Mouse (Mus musculus) hindbrain, embryonic 14.5 days (tissue): ENCODE measurements around the gene Zfp787. TPM values are rescaled to one million over a fixed set of nuclear protein-coding genes. Genes with fewer than 3 reads are reported as not detected.
"Not testable (repeated sequence)": the region's sequence is repeated elsewhere in the genome, so short reads cannot be mapped to it uniquely, and the experiment has no call there.

Source experiments
- ATAC-seq: fragments of 200-750 bp; cut with Nextera tagmentation; 2 replicates; pipeline ENCODE4 v1.8.0; 2017; ENCODE audit warnings: moderate number of reproducible peaks, mild to moderate bottlenecking, moderate TSS enrichment, moderate library complexity; ENCODE audit not compliant: low FRiP score
- DNase-seq: peaks from one replicate; pipeline ENCODE4 v3.0.0-alpha.2; 2015; ENCODE audit warnings: low spot score
- H3K27ac ChIP-seq: fragments of 300-500 bp; sonication (generic); 2 replicates; pipeline ENCODE4 v1.5.1; 2014; ENCODE audit warnings: mild to moderate bottlenecking, moderate library complexity
- H3K27me3 ChIP-seq: fragments of 300-500 bp; sonication (generic); 2 replicates; pipeline ENCODE4 v1.6.1; 2014; ENCODE audit warnings: mild to moderate bottlenecking, low read length, mixed read lengths; ENCODE audit not compliant: control insufficient read depth, insufficient read depth
- H3K36me3 ChIP-seq: fragments of 300-500 bp; sonication (generic); replicated peaks from 2 replicates; pipeline ENCODE4 v1.6.1; 2014; ENCODE audit not compliant: control insufficient read depth, insufficient read depth
- H3K4me1 ChIP-seq: fragments of 300-500 bp; sonication (generic); replicated peaks from 2 replicates; pipeline ENCODE4 v1.6.1; 2014; ENCODE audit warnings: antibody characterized with exemption, low read length, mixed read lengths; ENCODE audit not compliant: control insufficient read depth, insufficient read depth
- H3K4me2 ChIP-seq: fragments of 300-500 bp; sonication (generic); replicated peaks from 2 replicates; pipeline ENCODE4 v1.6.1; 2014; ENCODE audit warnings: mild to moderate bottlenecking, moderate library complexity
- H3K4me3 ChIP-seq: fragments of 300-500 bp; sonication (generic); replicated peaks from 2 replicates; pipeline ENCODE4 v1.5.1; 2014; ENCODE audit warnings: mild to moderate bottlenecking, low read length
- H3K9ac ChIP-seq: fragments of 300-500 bp; sonication (generic); 2 replicates; pipeline ENCODE4 v1.6.1; 2014
- H3K9me3 ChIP-seq: fragments of 300-500 bp; sonication (generic); 2 replicates; pipeline ENCODE4 v1.6.1; 2016; ENCODE audit warnings: low read length; ENCODE audit not compliant: control insufficient read depth
- WGBS: fragments of 180-500 bp; shearing (Covaris S2); extraction: QIAGEN DNeasy Blood & Tissue Kit; methylation state at CpG from one replicate; pipeline ENCODE4 v1.1.7; 2014; 5-methylcytosine and 5-hydroxymethylcytosine counted together
- polyA plus RNA-seq: library from polyadenylated mRNA; unstranded; fragments of >200 nt; fragmentation: Nextera tagmentation; extraction: Ambion mirVana; gene quantifications from 2 replicates; pipeline ENCODE4 v1.2.1, GENCODE M21; 2014

The Zfp787 gene
- polyA plus RNA-seq, 1 experiment from 2014 or later: 14.5 TPM

- H3K36me3 ChIP-seq: peaks cover 70% of the 10 kb centered on the region
- DNase-seq (no peak), ATAC-seq (no peak)
- H3K9ac ChIP-seq: no peak overlapping the region
- no peaks in the 10 kb centered on the region for H3K27me3 ChIP-seq
- H3K9me3 ChIP-seq: no peaks in the 10 kb centered on the region
- H3K4me3 ChIP-seq: no peak overlapping the region
- H3K4me1 ChIP-seq: no peaks in the 10 kb centered on the region
- no peak overlapping the region for H3K27ac ChIP-seq
- no peak overlapping the region for H3K4me2 ChIP-seq
- 86% methylated on average over 8 of the region's 8 CpGs for WGBS
Measured at GRCm38 (mm10) chr7:6184521-6184920, 28.7 kb upstream of the Zfp787 start.

GRCm38 (mm10) chr7:6183802-6184201 lies 28.0 kb upstream of the Zfp787 start:
- Histone ChIP-seq H3K9ac (no peak overlapping the region), H3K36me3 (peaks cover 64% of the 10 kb centered on the region), H3K9me3 (no peaks in the 10 kb centered on the region), H3K4me1 (no peaks in the 10 kb centered on the region), H3K27ac (no peak overlapping the region), H3K27me3 (no peaks in the 10 kb centered on the region), H3K4me3 (no peak overlapping the region), H3K4me2 (no peak overlapping the region)
- ATAC-seq (peak; percentile 28; the same call in 1 of the 2 replicates), DNase-seq (no peak)
- 94% methylated on average over 19 of the region's 19 CpGs for WGBS

GRCm38 (mm10) chr7:6182882-6183281 lies 27.1 kb upstream of the Zfp787 start:
- no peak overlapping the region for H3K9ac ChIP-seq
- no peak for DNase-seq
- H3K4me1 ChIP-seq: no peaks in the 10 kb centered on the region
- H3K27ac ChIP-seq: no peak overlapping the region
- H3K4me2 ChIP-seq: no peak overlapping the region
- no peak for ATAC-seq
- no peaks in the 10 kb centered on the region for H3K9me3 ChIP-seq
- H3K4me3 ChIP-seq: no peak overlapping the region
- no peaks in the 10 kb centered on the region for H3K27me3 ChIP-seq
- H3K36me3 ChIP-seq: peaks cover 59% of the 10 kb centered on the region

- no peaks in the 10 kb centered on the region for H3K4me1 ChIP-seq
- no peak overlapping the region for H3K27ac ChIP-seq
- H3K9ac ChIP-seq: no peak overlapping the region
- H3K4me2 ChIP-seq: no peak overlapping the region
- DNase-seq (no peak), ATAC-seq (no peak)
- H3K9me3 ChIP-seq: no peaks in the 10 kb centered on the region
- no peaks in the 10 kb centered on the region for H3K27me3 ChIP-seq
- peaks cover 36% of the 10 kb centered on the region for H3K36me3 ChIP-seq
- no peak overlapping the region for H3K4me3 ChIP-seq
Measured at GRCm38 (mm10) chr7:6179013-6179412, 23.2 kb upstream of the Zfp787 start.

GRCm38 (mm10) chr7:6174365-6174987 lies 18.7 kb upstream of the Zfp787 start:
- not testable (repeated sequence) for H3K4me2 ChIP-seq, H3K4me3 ChIP-seq, DNase-seq, H3K27ac ChIP-seq, H3K9me3 ChIP-seq, ATAC-seq, H3K9ac ChIP-seq, H3K27me3 ChIP-seq
- WGBS: 88% methylated on average over 9 of the region's 9 CpGs
- 0 out of 2 replicates have a peak, but pooled peaks cover 11% of the 10 kb centered on the region for H3K4me1 ChIP-seq
- H3K36me3 ChIP-seq: peaks cover 21% of the 10 kb centered on the region

GRCm38 (mm10) chr7:6173872-6174271 lies 18.1 kb upstream of the Zfp787 start:
- ATAC-seq: no peak
- Histone ChIP-seq H3K4me1 (0 out of 2 replicates have a peak, but pooled peaks cover 11% of the 10 kb centered on the region), H3K4me3 (no peak overlapping the region), H3K4me2 (no peak overlapping the region), H3K27ac (no peak overlapping the region), H3K9me3 (no peaks in the 10 kb centered on the region), H3K9ac (no peak overlapping the region), H3K36me3 (peaks cover 20% of the 10 kb centered on the region), H3K27me3 (no peaks in the 10 kb centered on the region)
- DNase-seq: no peak
- 93% methylated on average over 8 of the region's 8 CpGs for WGBS

GRCm38 (mm10) chr7:6172674-6173244 lies 17.0 kb upstream of the Zfp787 start:
- ATAC-seq (peak; percentile 29), DNase-seq (peak; percentile 49)
- WGBS: 2% methylated on average over 26 of the region's 28 CpGs
- peak overlapping the region; percentile 77 for H3K9ac ChIP-seq
- 0 out of 2 replicates have a peak, but pooled peaks cover 11% of the 10 kb centered on the region for H3K4me1 ChIP-seq
- no peaks in the 10 kb centered on the region for H3K9me3 ChIP-seq
- peaks cover 15% of the 10 kb centered on the region for H3K36me3 ChIP-seq
- peak overlapping the region; percentile 73 for H3K27ac ChIP-seq
- H3K4me3 ChIP-seq: peak overlapping the region; percentile 67
- H3K27me3 ChIP-seq: no peaks in the 10 kb centered on the region
- H3K4me2 ChIP-seq: peak overlapping the region; percentile 68

- peak; percentile 97 for ATAC-seq
- H3K27me3 ChIP-seq: no peaks in the 10 kb centered on the region
- H3K36me3 ChIP-seq: peaks cover 15% of the 10 kb centered on the region
- 0 out of 2 replicates have a peak, but pooled peaks cover 11% of the 10 kb centered on the region for H3K4me1 ChIP-seq
- peak within 1 kb of the TSS; percentile 82 for H3K27ac ChIP-seq
- peak within 1 kb of the TSS; percentile 77 for H3K9ac ChIP-seq
- 1% methylated on average over 37 of the region's 37 CpGs for WGBS
- H3K4me2 ChIP-seq: peak within 1 kb of the TSS; percentile 68
- peak within 1 kb of the TSS; percentile 67 for H3K4me3 ChIP-seq
- H3K9me3 ChIP-seq: no peaks in the 10 kb centered on the region
- peak; percentile 100 for DNase-seq
Measured at GRCm38 (mm10) chr7:6172006-6172649, 16.3 kb upstream of the Zfp787 start, which contains the start of gene Zfp444. TSS of gene Zfp444 (plus strand) at chr7:6172226.

- Histone ChIP-seq H3K27ac (peak overlapping the region; percentile 82), H3K9ac (peak overlapping the region; percentile 52), H3K4me1 (0 out of 2 replicates have a peak, but pooled peaks cover 11% of the 10 kb centered on the region), H3K9me3 (no peaks in the 10 kb centered on the region), H3K27me3 (no peaks in the 10 kb centered on the region), H3K4me3 (peak overlapping the region; percentile 67), H3K36me3 (peaks cover 15% of the 10 kb centered on the region; the same call in 1 of the 2 replicates), H3K4me2 (peak overlapping the region; percentile 68)
- DNase-seq: peak; percentile 77
- WGBS: under 1% methylated on average over 24 of the region's 24 CpGs
- peak; percentile 24 for ATAC-seq
Measured at GRCm38 (mm10) chr7:6171444-6172005, 15.7 kb upstream of the Zfp787 start.
